In genomic region chr8:69901484-69902162, GRCm38 (mm10) we compare ENCODE assay signal across 7 mouse cellular contexts. TPM values are rescaled to one million over a fixed set of nuclear protein-coding genes. Genes with fewer than 3 reads are reported as not detected.
DNase-seq lines count a peak whose midpoint lies in the region; ATAC-seq and TF ChIP-seq lines count a peak whose summit lies in the region.

No protein-coding gene starts in this region.

- peak overlapping the region; percentile 67 for H3K9ac ChIP-seq in intestine, postnatal 0 days (ENCODE audit: low read depth, low read length)
- H3K9ac ChIP-seq in midbrain, embryonic 12.5 days (replicated peaks) = peak overlapping the region; percentile 81

- no peaks in the 10 kb centered on the region for H3K27me3 ChIP-seq in embryonic facial prominence, embryonic 10.5 days (replicated peaks; ENCODE audit: low read depth, poor library complexity, severe bottlenecking)
- H3K27me3 ChIP-seq in intestine, postnatal 0 days (replicated peaks; ENCODE audit: control insufficient read depth, insufficient read depth, low read length) = no peaks in the 10 kb centered on the region
- no peaks in the 10 kb centered on the region for H3K27me3 ChIP-seq in midbrain, embryonic 12.5 days
- no peaks in the 10 kb centered on the region for H3K27me3 ChIP-seq in small intestine, adult 2 months (ENCODE audit: control insufficient read depth, insufficient read depth, low read length)

- no peaks in the 10 kb centered on the region for H3K9me3 ChIP-seq in embryonic facial prominence, embryonic 10.5 days
- H3K9me3 ChIP-seq in intestine, postnatal 0 days (ENCODE audit: control insufficient read depth) = no peaks in the 10 kb centered on the region
- no peaks in the 10 kb centered on the region for H3K9me3 ChIP-seq in midbrain, embryonic 12.5 days

- WGBS in embryonic facial prominence, embryonic 10.5 days = 2% methylated on average over 41 of the region's 41 CpGs
- WGBS in intestine, postnatal 0 days = 1% methylated on average over 41 of the region's 41 CpGs
- WGBS in midbrain, embryonic 12.5 days = 2% methylated on average over 41 of the region's 41 CpGs
- WGBS in small intestine, adult 2 months = under 1% methylated on average over 41 of the region's 41 CpGs

- DNase-seq in adrenal gland, postnatal 10 days = peak; percentile 98
- peak; percentile 98 for DNase-seq in embryonic facial prominence, embryonic 10.5 days (ENCODE audit: low spot score)
- peak; percentile 56 for DNase-seq in gonadal fat pad, adult 2 months (ENCODE audit: low read depth)
- peak; percentile 96 for DNase-seq in left cerebral cortex, postnatal 4 days

- peaks cover 48% of the 10 kb centered on the region for H3K4me1 ChIP-seq in embryonic facial prominence, embryonic 10.5 days
- H3K4me1 ChIP-seq in intestine, postnatal 0 days (replicated peaks; ENCODE audit: control insufficient read depth, insufficient read depth, low read length) = peaks cover 5% of the 10 kb centered on the region; the same call in 1 of the 2 replicates
- peaks cover 52% of the 10 kb centered on the region for H3K4me1 ChIP-seq in midbrain, embryonic 12.5 days
- H3K4me1 ChIP-seq in small intestine, adult 2 months (ENCODE audit: control insufficient read depth, insufficient read depth, insufficient read length, low read length) = peaks cover 18% of the 10 kb centered on the region

- peak; percentile 83; the same call in 1 of the 2 replicates for TF ChIP-seq POLR2A in small intestine, adult 2 months (IDR thresholded peaks at IDR 0.05; ENCODE audit: low read depth, low read length)

- peak overlapping the region; percentile 96 for H3K27ac ChIP-seq in embryonic facial prominence, embryonic 10.5 days (replicated peaks)
- H3K27ac ChIP-seq in intestine, postnatal 0 days (ENCODE audit: low read depth, low read length) = peak overlapping the region; percentile 79
- H3K27ac ChIP-seq in midbrain, embryonic 12.5 days (replicated peaks) = peak overlapping the region; percentile 84
- H3K27ac ChIP-seq in small intestine, adult 2 months (ENCODE audit: insufficient read depth, low read depth, low read length) = peak overlapping the region; percentile 86

- peak; percentile 79 for TF ChIP-seq CTCF in intestine, postnatal 0 days (IDR thresholded peaks at IDR 0.05; ENCODE audit: low read depth)
- peak; percentile 83 for TF ChIP-seq CTCF in small intestine, adult 2 months (IDR thresholded peaks at IDR 0.05; ENCODE audit: extremely low read depth, insufficient read length, insufficient replicate concordance, low read depth, low read length)

- intact Hi-C loops in left cerebral cortex, postnatal 4 days (cut with DNase I) = no loop called here

- H3K4me3 ChIP-seq in embryonic facial prominence, embryonic 10.5 days = peak overlapping the region; percentile 72
- peak overlapping the region; percentile 75 for H3K4me3 ChIP-seq in intestine, postnatal 0 days (ENCODE audit: low read depth, low read length)
- H3K4me3 ChIP-seq in midbrain, embryonic 12.5 days = peak overlapping the region; percentile 65
- H3K4me3 ChIP-seq in small intestine, adult 2 months (ENCODE audit: low read depth, low read length) = peak overlapping the region; percentile 90

- peak; percentile 68 for ATAC-seq in intestine, postnatal 0 days
- ATAC-seq in midbrain, embryonic 12.5 days (ENCODE audit: low FRiP score, low read depth) = peak; percentile 77

- H3K4me2 ChIP-seq in intestine, postnatal 0 days (replicated peaks; ENCODE audit: low read depth) = peak overlapping the region; percentile 82
- peak overlapping the region; percentile 95 for H3K4me2 ChIP-seq in midbrain, embryonic 12.5 days (replicated peaks)

- peaks cover 32% of the 10 kb centered on the region for H3K36me3 ChIP-seq in embryonic facial prominence, embryonic 10.5 days (replicated peaks)
- peaks cover 5% of the 10 kb centered on the region; the same call in 1 of the 2 replicates for H3K36me3 ChIP-seq in intestine, postnatal 0 days (ENCODE audit: control insufficient read depth, insufficient read depth)
- peaks cover 19% of the 10 kb centered on the region for H3K36me3 ChIP-seq in midbrain, embryonic 12.5 days
- peaks cover 3% of the 10 kb centered on the region; the same call in 1 of the 2 replicates for H3K36me3 ChIP-seq in small intestine, adult 2 months (ENCODE audit: control insufficient read depth, insufficient read depth, low read length)

RNA-seq across cellular contexts. Expression of gene Tssk6, which starts 0.4 kb away (rescaled TPM):
- under 1 TPM; 0.79 to 0.84 TPM for total RNA-seq in adrenal gland, postnatal 10 days (2021)
- polyA plus RNA-seq in embryonic facial prominence, embryonic 10.5 days (2016; fragmentation: Nextera tagmentation; extraction: Ambion mirVana) = 4.4 and 4.8 TPM in 2 replicates
- 10.3 and 13.0 TPM in 2 replicates for polyA plus RNA-seq in gonadal fat pad, adult 2 months (2012; rRNA removed)
- 1.2 and 2.3 TPM in 2 replicates for polyA plus RNA-seq in intestine, postnatal 0 days (2015; fragmentation: Nextera tagmentation; extraction: Ambion mirVana)
- not detected for total RNA-seq in left cerebral cortex, postnatal 4 days (2021)
- polyA plus RNA-seq in midbrain, embryonic 12.5 days (2016; fragmentation: Nextera tagmentation; extraction: Ambion mirVana) = 4.0 and 5.7 TPM in 2 replicates
- 0.98 and 1.9 TPM in 2 replicates for polyA plus RNA-seq in small intestine, adult 2 months (2012; rRNA removed)

RNA-seq across cellular contexts. Expression of gene Ndufa13, which starts 0.7 kb away (rescaled TPM):
- total RNA-seq in adrenal gland, postnatal 10 days (2021) = 100 to 1,000 TPM; 237 to 261 TPM
- 159 and 164 TPM in 2 replicates for polyA plus RNA-seq in embryonic facial prominence, embryonic 10.5 days (2016; fragmentation: Nextera tagmentation; extraction: Ambion mirVana)
- polyA plus RNA-seq in gonadal fat pad, adult 2 months (2012; rRNA removed) = 106 and 123 TPM in 2 replicates
- polyA plus RNA-seq in intestine, postnatal 0 days (2015; fragmentation: Nextera tagmentation; extraction: Ambion mirVana) = 310 and 317 TPM in 2 replicates
- total RNA-seq in left cerebral cortex, postnatal 4 days (2021) = 10 to 100 TPM; 79.0 to 86.6 TPM
- polyA plus RNA-seq in midbrain, embryonic 12.5 days (2016; fragmentation: Nextera tagmentation; extraction: Ambion mirVana) = 165 and 170 TPM in 2 replicates
- polyA plus RNA-seq in small intestine, adult 2 months (2012; rRNA removed) = 88.6 and 149 TPM in 2 replicates

RNA-seq across cellular contexts. Expression of gene Yjefn3, which starts 0.9 kb away (rescaled TPM):
- total RNA-seq in adrenal gland, postnatal 10 days (2021) = 1 to 10 TPM; 5.5 TPM
- 4.2 and 4.3 TPM in 2 replicates for polyA plus RNA-seq in embryonic facial prominence, embryonic 10.5 days (2016; fragmentation: Nextera tagmentation; extraction: Ambion mirVana)
- 3.7 and 4.8 TPM in 2 replicates for polyA plus RNA-seq in gonadal fat pad, adult 2 months (2012; rRNA removed)
- 2.1 and 2.2 TPM in 2 replicates for polyA plus RNA-seq in intestine, postnatal 0 days (2015; fragmentation: Nextera tagmentation; extraction: Ambion mirVana)
- total RNA-seq in left cerebral cortex, postnatal 4 days (2021) = 10 to 100 TPM in 1 of 2 experiments, 1 to 10 TPM in 1; 9.5 to 10.4 TPM
- 7.2 and 8.0 TPM in 2 replicates for polyA plus RNA-seq in midbrain, embryonic 12.5 days (2016; fragmentation: Nextera tagmentation; extraction: Ambion mirVana)
- polyA plus RNA-seq in small intestine, adult 2 months (2012; rRNA removed) = 4.6 and 4.8 TPM in 2 replicates

RNA-seq across cellular contexts. Expression of gene Cilp2, which starts 14.1 kb away (rescaled TPM):
- 1 to 10 TPM in 1 of 2 experiments, under 1 TPM in 1; 0.64 to 1.5 TPM for total RNA-seq in adrenal gland, postnatal 10 days (2021)
- polyA plus RNA-seq in embryonic facial prominence, embryonic 10.5 days (2016; fragmentation: Nextera tagmentation; extraction: Ambion mirVana) = 0.39 and 0.54 TPM in 2 replicates
- polyA plus RNA-seq in gonadal fat pad, adult 2 months (2012; rRNA removed) = 1.0 and 1.1 TPM in 2 replicates
- 0.22 and 0.25 TPM in 2 replicates for polyA plus RNA-seq in intestine, postnatal 0 days (2015; fragmentation: Nextera tagmentation; extraction: Ambion mirVana)
- 1 to 10 TPM; 4.5 to 4.7 TPM for total RNA-seq in left cerebral cortex, postnatal 4 days (2021)
- polyA plus RNA-seq in midbrain, embryonic 12.5 days (2016; fragmentation: Nextera tagmentation; extraction: Ambion mirVana) = 0.85 and 1.1 TPM in 2 replicates
- polyA plus RNA-seq in small intestine, adult 2 months (2012; rRNA removed) = 0.03 and 0.20 TPM in 2 replicates

Comparison
In these comparisons a context has a peak if more than half of its experiments do, and no peak if none do; other contexts are left out.
1. Peak in every context shown above with its lines: DNase-seq, ATAC-seq, H3K4me3 ChIP-seq and H3K27ac ChIP-seq.